Mouse (Mus musculus) T-cell, adult 2 months (primary cell): ENCODE results near the gene Gys1.
"Not testable (repeated sequence)": the region's sequence is repeated elsewhere in the genome, so short reads cannot be mapped to it uniquely, and the experiment has no call there.

ENCODE experiments used
- DNase-seq: peaks from one replicate; pipeline ENCODE4 v3.0.0; 2022; ENCODE audit warnings: low spot score

Gys1 gene

GRCm38 (mm10) chr7:45457204-45458060, 22.8 kb downstream of the Gys1 start:
- DNase-seq = no peak

- peak; percentile 70 for DNase-seq
Observed at GRCm38 (mm10) chr7:45458748-45459563, 24.3 kb downstream of the Gys1 start.

- peak; percentile 94 for DNase-seq
Observed at GRCm38 (mm10) chr7:45459564-45460140, 25.0 kb downstream of the Gys1 start, which contains the start of gene Ftl1. Gene Ftl1 (minus strand): TSS chr7:45459884.

- DNase-seq = no peak
Observed at GRCm38 (mm10) chr7:45460377-45460776, 25.7 kb downstream of the Gys1 start.

- no peak for DNase-seq
Observed at GRCm38 (mm10) chr7:45460860-45461314, 26.2 kb downstream of the Gys1 start.

- no peak for DNase-seq
Observed at GRCm38 (mm10) chr7:45461326-45461725, 26.7 kb downstream of the Gys1 start.

- no peak for DNase-seq
Observed at GRCm38 (mm10) chr7:45461781-45462180, 27.1 kb downstream of the Gys1 start.

- DNase-seq = no peak
Observed at GRCm38 (mm10) chr7:45462325-45462724, 27.7 kb downstream of the Gys1 start.

- DNase-seq = not testable (repeated sequence)
Observed at GRCm38 (mm10) chr7:45462868-45463267, 28.2 kb downstream of the Gys1 start.

GRCm38 (mm10) chr7:45463987-45464778, 29.5 kb downstream of the Gys1 start:
- no peak for DNase-seq

GRCm38 (mm10) chr7:45465112-45465511, 30.5 kb downstream of the Gys1 start:
- DNase-seq = no peak

GRCm38 (mm10) chr7:45465549-45465948, 30.9 kb downstream of the Gys1 start:
- DNase-seq = no peak

- DNase-seq = peak; percentile 93
Observed at GRCm38 (mm10) chr7:45466283-45467089, 31.8 kb downstream of the Gys1 start, which contains the start of gene Bax. Gene Bax (minus strand): TSS chr7:45466898.

- DNase-seq = no peak
Observed at GRCm38 (mm10) chr7:45467090-45467670, 32.5 kb downstream of the Gys1 start.

GRCm38 (mm10) chr7:45470869-45471268, 36.2 kb downstream of the Gys1 start:
- peak; percentile 67 for DNase-seq

GRCm38 (mm10) chr7:45475291-45475969, 40.8 kb downstream of the Gys1 start:
- no peak for DNase-seq

- no peak for DNase-seq
Observed at GRCm38 (mm10) chr7:45476453-45476852, 41.8 kb downstream of the Gys1 start.

- DNase-seq = peak; percentile 68
Observed at GRCm38 (mm10) chr7:45477003-45477402, 42.4 kb downstream of the Gys1 start.

- no peak for DNase-seq
Observed at GRCm38 (mm10) chr7:45478774-45479173, 44.1 kb downstream of the Gys1 start.

GRCm38 (mm10) chr7:45480310-45480709, 45.7 kb downstream of the Gys1 start:
- not testable (repeated sequence) for DNase-seq
